Mouse (Mus musculus): ENCODE measurements around the gene Atl1.

- TF ChIP-seq ZNF384 (IDR thresholded peaks at IDR 0.05; ENCODE audit: low read depth, low read length), result no peak
- no peak for TF ChIP-seq EP300 (IDR thresholded peaks at IDR 0.05; ENCODE audit: low read depth in 1 of 2, low read length in 2 of 2)
- no peak for TF ChIP-seq CTCF (IDR thresholded peaks at IDR 0.05 in 2 of 3, conservative IDR thresholded peaks at IDR 0.05 in 1 of 3; ENCODE audit: control insufficient read depth in 1 of 3, insufficient read depth in 1 of 3, low read depth in 2 of 3, low read length in 3 of 3, poor library complexity in 1 of 3, severe bottlenecking in 1 of 3)
- no peak for TF ChIP-seq MAX (IDR thresholded peaks at IDR 0.05; ENCODE audit: low read length)
- TF ChIP-seq POLR2AphosphoS5 (IDR thresholded peaks at IDR 0.05; ENCODE audit: borderline replicate concordance, low read depth, low read length), result no peak
- TF ChIP-seq TAL1 (IDR thresholded peaks at IDR 0.05; ENCODE audit: low read length), result no peak
- TF ChIP-seq POLR2A (IDR thresholded peaks at IDR 0.05; ENCODE audit: control insufficient read depth in 1 of 2, insufficient read depth in 1 of 2, low read depth in 1 of 2, low read length in 2 of 2, poor library complexity in 1 of 2), result no peak
- TF ChIP-seq NRF1 (IDR thresholded peaks at IDR 0.05; ENCODE audit: insufficient read depth, low read depth, low read length, poor library complexity, severe bottlenecking), result no peak
Observed at GRCm38 (mm10) chr12:69904991-69905390, 12.6 kb downstream of the Atl1 start.
